Mouse (Mus musculus): Measurements from ENCODE around the gene Ascc3.

DNA sequence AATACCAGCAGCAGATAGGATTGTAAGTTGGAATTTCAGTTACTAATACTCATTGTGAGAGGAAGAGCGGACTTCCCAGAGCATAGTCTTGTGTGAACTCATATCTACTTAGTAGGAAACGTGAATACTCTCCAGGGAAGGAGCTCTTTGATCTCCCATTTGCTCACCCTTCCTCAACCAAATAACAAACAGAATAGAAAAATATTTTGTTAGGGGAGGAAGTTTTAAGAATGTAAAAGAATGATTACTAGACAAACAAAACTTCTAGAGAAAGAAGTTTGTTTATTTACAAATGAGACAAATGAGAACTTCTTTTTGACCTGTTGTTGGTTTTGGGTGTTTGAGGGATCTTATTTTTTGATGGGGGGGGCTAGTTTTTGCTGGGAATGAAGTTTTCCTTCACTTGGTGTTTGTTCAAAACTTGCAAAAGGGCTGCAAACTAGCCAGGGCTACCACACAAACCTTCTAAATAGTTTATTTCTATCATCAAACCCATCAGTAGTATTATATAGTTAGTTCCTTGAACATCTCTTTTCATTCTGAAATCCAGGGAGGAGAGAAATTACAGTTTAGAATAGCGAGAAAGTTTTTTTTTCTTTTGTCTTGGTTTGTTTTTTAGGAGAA is 304.4 kb downstream of the Ascc3 start:
- TF ChIP-seq CTCF (IDR thresholded peaks at IDR 0.05; ENCODE audit: borderline replicate concordance, control insufficient read depth, extremely low read depth, insufficient read depth, low read length, poor library complexity): no peak
- TF ChIP-seq POLR2A (IDR thresholded peaks at IDR 0.05; ENCODE audit: control insufficient read depth, extremely low read depth, insufficient read depth, low read length, poor library complexity): no peak
